Mouse (Mus musculus) cortical plate, adult 2 months (tissue): ENCODE measurements around the gene Fermt1.

Experiments used
- CTCF ChIP-seq: fragments of 200-500 bp; IDR thresholded peaks from 2 replicates; pipeline ENCODE4 v1.5.1; 2011; ENCODE audit warnings: mild to moderate bottlenecking, control low read depth, low read length; ENCODE audit not compliant: insufficient read depth; ENCODE audit errors: extremely low read depth
- POLR2A ChIP-seq: fragments of 200-500 bp; IDR thresholded peaks from 2 replicates; pipeline ENCODE4 v1.6.1; 2011; ENCODE audit warnings: mild to moderate bottlenecking, low read length, control low read depth; ENCODE audit not compliant: insufficient read depth; ENCODE audit errors: extremely low read depth

DNA sequence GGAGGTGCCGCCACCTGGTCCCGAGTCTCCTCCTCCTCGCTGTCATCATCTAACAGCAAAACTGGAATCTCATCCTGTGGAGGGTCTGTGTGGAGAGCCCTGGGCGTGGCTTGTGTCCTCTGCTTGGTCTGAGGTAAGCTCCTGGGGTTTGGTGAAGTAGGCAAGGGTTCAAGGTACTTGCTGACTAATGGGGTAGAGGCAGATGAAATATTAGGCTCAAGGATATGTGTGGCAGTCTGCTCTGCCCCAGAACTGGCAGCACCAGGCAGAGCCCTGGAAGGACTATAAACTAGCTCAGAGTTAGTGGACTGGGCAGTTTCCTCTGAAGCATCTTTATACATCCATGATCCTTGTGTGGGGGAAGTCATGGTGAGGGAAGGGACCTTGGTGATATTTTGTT is 75.4 kb downstream of the Fermt1 start:
- TF ChIP-seq CTCF (no peak), POLR2A (no peak)
